Mouse (Mus musculus): ENCODE data around the gene Bach1.

DNA sequence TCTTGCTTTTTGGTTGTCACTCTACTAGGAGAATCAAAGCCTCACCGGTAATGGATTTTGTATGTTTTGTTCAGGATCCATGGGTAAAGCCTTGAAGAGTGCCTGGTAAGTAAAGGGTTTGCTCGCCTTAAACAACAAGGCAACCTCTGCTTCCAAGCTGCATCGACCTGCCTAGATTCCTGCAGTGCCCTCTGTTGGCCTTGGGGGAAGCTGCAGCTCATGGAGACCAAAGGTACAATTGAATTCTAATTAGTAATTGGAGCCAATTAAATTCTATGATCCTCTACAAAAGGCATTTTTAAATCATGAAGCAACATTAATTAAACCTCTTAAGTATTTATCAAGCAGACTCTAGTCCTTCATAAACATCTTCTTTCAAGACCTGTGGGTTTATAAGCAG, 75.7 kb downstream of the Bach1 start:
- no peak for TF ChIP-seq POLR2A (IDR thresholded peaks at IDR 0.05; ENCODE audit: insufficient read depth, low read depth, low read length)
- TF ChIP-seq CTCF (IDR thresholded peaks at IDR 0.05) = peak; percentile 69
- no peak for TF ChIP-seq EP300 (IDR thresholded peaks at IDR 0.05; ENCODE audit: insufficient read depth, low read depth, low read length)
